Mouse (Mus musculus) embryonic fibroblast, embryonic 13.5 days (primary cell): ENCODE results near the gene Col3a1. TPM values are rescaled to one million over a fixed set of nuclear protein-coding genes. Genes with fewer than 3 reads are reported as not detected.

Experiments
- H3K27ac ChIP-seq: 2 replicates; pipeline ENCODE4 v1.5.1; 2012; ENCODE audit warnings: low read length, control low read depth, inconsistent platforms; ENCODE audit not compliant: insufficient read depth
- H3K4me1 ChIP-seq: 2 replicates; pipeline ENCODE4 v1.6.1; 2011; ENCODE audit warnings: low read length; ENCODE audit not compliant: control insufficient read depth, insufficient read depth
- H3K4me3 ChIP-seq: 2 replicates; pipeline ENCODE4 v1.5.1; 2011; ENCODE audit warnings: mild to moderate bottlenecking, control low read depth, low read length; ENCODE audit not compliant: insufficient read depth
- CTCF ChIP-seq: IDR thresholded peaks from 2 replicates; pipeline ENCODE4 v1.5.1; 2011; ENCODE audit warnings: mild to moderate bottlenecking, control low read depth, low read length, moderate library complexity, borderline replicate concordance; ENCODE audit not compliant: insufficient read depth
- POLR2A ChIP-seq: IDR thresholded peaks from 2 replicates; pipeline ENCODE4 v1.6.1; 2011; ENCODE audit warnings: low read depth, mild to moderate bottlenecking, control low read depth, low read length, moderate library complexity
- polyA plus RNA-seq: library from polyadenylated mRNA; stranded (reverse); fragments of >200 nt; gene quantifications from 2 replicates; pipeline ENCODE4 v1.2.4, GENCODE M21; 2011; ENCODE audit warnings: low read depth; ENCODE audit not compliant: missing spikeins, insufficient read length

Gene Col3a1
- polyA plus RNA-seq, 1 experiment: 4,064 TPM

DNA sequence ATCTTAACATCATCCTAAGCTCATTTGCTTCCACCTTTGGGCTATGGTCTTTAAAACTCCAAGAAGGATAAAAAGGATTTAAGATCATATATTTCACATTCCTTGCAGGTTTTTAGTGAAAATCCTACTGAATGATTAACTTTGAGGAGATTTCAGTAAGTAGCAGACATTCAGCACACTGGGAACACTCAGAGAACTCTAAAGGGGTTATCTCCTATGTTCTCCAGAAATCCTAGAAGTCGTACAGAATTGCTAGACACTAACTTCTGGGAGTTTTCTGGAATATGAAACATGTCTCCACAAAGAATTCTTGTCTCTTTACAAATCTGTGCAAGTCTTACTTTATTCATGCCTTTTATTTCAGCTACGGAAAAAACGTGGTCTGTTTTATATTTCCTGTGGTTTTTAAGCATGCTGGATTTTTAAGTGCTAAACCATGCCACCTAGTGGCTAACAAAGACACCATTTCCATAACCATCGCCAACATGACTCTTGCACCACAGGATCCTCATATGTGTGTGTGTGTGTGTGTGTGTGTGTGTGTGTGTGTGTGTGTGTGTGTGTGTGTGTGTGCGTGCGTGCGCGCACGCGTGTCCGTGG lies 2.5 kb downstream of the Col3a1 start:
- TF ChIP-seq CTCF (no peak), POLR2A (peak; percentile 26)

DNA sequence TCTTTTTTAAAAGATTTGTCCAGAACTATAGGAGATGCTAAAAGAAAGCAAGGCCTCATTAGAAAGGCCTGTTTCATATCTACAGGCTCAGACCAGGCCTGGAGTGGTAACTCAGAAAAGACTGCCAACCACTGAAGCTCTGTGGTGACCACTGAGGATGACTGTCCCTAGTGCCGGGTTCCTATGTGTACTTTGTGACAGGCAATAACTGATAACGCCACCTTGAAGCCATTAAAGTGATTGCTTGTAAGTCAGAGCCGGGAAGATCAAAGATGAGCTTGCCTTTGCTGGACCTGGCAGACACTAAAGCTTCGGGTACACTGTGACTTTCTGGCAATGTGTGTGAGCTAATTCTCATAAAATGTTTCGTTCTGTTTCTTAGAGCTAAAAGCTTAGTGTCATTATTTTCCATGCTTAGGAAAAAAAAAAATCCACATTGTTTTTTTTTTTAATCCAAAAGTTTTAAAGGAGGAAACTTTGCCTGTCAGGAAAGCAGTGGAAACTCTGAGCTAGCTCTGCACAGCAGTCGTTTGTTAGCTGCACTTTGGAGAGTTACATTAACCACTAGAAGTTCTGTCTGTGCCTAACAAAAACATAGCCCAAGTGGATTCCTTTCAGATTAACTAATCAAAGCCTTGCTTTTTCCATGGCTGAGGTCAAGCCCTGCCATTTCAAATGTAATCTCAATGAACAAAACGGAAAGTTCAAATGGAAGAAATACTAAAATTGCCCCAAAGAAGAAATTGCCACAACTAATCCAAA lies 4.6 kb downstream of the Col3a1 start:
- H3K4me1 ChIP-seq: peaks cover 6% of the 10 kb centered on the region
- H3K4me3 ChIP-seq: no peak overlapping the region
- H3K27ac ChIP-seq: peak overlapping the region; percentile 91
- TF ChIP-seq CTCF (no peak), POLR2A (no peak)

More for the DNA sequence above, 2.5 kb downstream of the Col3a1 start:
- Histone ChIP-seq H3K4me1 (peaks cover 9% of the 10 kb centered on the region), H3K27ac (peak overlapping the region; percentile 99), H3K4me3 (peak overlapping the region; percentile 52)

DNA sequence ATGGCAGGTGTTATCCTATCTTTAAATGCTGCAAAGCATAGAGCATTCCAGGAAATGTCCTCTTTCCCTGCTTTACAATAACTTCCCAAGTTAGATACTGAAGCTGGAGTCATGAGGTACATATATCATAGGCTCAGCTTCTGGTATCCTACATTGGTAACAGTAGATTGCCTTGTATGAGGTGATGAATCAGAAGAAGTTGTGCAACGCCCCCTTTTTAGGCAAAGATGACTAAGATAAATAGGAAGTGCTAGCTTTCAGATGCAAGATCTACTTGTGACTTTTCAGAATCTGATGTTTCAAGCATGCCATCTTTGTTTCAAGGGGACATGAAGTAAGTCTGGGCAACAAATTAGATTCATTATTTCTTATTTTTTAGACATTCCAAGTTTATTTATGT lies 6.9 kb downstream of the Col3a1 start:
- Histone ChIP-seq H3K27ac (peak overlapping the region; percentile 42), H3K4me1 (peaks cover 6% of the 10 kb centered on the region), H3K4me3 (no peak overlapping the region)
- TF ChIP-seq POLR2A: no peak
- no peak for TF ChIP-seq CTCF

DNA sequence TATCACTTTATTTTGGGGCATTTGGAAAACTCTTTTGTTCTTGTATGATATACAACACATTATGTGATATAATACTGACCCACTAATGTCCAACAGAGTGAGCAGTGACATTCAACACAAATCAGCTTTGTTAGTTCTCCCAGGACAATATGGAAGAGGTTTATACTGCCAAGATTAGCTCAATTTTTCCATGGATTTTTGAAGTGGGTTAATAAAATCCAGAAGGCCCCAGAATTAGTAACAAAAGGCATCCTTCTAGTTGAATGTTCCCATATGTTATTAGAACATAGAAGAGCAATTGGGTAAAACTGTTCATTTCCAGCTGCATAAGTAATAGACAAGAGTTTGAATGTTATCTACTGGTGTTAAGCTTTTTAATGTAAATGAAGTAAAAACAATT lies 9.5 kb downstream of the Col3a1 start:
- Histone ChIP-seq H3K4me3 (no peak overlapping the region), H3K27ac (no peak overlapping the region), H3K4me1 (peaks cover 3% of the 10 kb centered on the region; the same call in 1 of the 2 replicates)
- no peak for TF ChIP-seq CTCF
- TF ChIP-seq POLR2A: no peak

DNA sequence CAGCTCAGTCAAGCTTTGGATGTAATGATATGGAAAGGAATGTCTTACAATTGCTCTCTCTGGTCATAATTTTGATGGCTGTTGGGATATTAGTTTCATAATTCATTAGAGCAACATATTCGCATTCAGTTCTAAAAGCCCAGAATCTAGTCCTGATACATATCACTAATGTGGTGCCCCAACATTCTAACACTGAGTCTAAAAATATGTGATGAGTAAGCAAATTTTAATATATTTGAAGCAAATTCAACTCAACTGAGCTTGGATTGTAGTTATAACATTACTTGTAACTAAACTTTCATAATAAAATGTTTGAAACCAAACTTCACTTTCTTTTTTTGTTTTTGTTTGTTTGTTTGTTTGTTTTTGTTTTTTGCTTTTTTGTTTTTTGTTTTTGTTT lies 17.8 kb downstream of the Col3a1 start:
- no peak overlapping the region for H3K4me3 ChIP-seq
- TF ChIP-seq CTCF: no peak
- no peak for TF ChIP-seq POLR2A
- no peaks in the 10 kb centered on the region for H3K4me1 ChIP-seq
- no peak overlapping the region for H3K27ac ChIP-seq

DNA sequence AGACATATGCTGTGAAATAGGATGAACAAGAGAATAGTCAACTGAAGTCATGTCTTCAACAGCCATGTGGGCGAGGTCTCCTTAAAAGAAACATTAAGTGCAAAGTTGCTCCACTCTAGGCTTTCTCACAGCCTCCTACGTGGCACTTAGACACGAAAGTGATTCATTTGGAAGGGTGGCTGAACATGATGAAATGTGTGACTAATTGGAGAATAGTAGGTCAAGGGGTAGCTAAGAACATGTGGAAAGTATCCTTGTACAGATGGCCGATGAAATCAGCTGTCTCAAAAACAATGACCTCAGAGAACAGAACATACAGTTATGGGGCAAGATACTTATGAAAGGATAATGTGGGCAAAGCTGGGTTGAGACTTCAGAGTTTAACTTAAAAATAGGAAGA lies 44.6 kb downstream of the Col3a1 start:
- TF ChIP-seq CTCF (no peak), POLR2A (no peak)
- no peak overlapping the region for H3K4me3 ChIP-seq
- peak overlapping the region; percentile 99 for H3K27ac ChIP-seq
- H3K4me1 ChIP-seq: peaks cover 13% of the 10 kb centered on the region

DNA sequence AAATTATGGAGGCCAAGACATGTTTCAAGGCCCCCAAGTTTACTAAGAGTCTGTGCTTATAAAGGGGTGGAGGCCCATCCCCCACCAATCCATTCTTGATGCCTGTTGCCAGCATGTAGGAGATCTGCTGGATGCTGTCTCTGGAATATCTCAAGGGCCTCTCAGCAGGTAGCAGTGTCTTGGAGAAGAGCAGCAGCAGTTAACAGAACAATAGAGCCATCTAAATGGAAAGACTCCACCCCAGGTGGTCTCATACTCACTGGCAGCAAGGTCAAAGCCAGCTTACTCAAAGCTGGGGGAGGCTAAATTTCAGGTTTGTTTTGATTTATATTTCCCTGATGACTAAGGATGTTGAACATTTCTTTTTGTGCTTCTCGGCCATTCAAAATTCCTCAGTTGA lies 46.7 kb downstream of the Col3a1 start:
- Histone ChIP-seq H3K4me1 (peaks cover 13% of the 10 kb centered on the region), H3K4me3 (no peak overlapping the region), H3K27ac (peak overlapping the region; percentile 99)
- TF ChIP-seq POLR2A (no peak), CTCF (no peak)

DNA sequence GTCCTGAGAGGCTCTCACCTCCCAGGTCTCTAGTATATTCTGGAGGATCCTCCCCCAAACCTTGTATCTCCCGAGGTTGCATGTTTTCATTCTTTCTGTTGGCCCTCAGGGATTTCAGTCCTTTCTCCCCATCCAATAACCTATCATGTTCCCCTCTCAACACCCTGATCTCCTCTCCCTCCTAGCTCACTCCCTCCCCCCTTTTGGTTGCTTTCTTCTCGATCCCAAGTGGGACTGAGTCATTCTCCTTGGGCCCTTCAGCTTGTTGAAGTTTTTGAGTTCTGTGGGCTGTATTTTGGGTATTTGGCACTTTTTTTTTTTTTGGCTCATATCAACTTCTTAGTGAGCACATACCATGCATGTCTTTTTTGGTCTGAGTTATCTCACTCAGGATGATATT lies 47.8 kb downstream of the Col3a1 start:
- no peak overlapping the region for H3K4me3 ChIP-seq
- no peak for TF ChIP-seq CTCF
- TF ChIP-seq POLR2A: no peak
- H3K27ac ChIP-seq: peak overlapping the region; percentile 99
- peaks cover 13% of the 10 kb centered on the region for H3K4me1 ChIP-seq

DNA sequence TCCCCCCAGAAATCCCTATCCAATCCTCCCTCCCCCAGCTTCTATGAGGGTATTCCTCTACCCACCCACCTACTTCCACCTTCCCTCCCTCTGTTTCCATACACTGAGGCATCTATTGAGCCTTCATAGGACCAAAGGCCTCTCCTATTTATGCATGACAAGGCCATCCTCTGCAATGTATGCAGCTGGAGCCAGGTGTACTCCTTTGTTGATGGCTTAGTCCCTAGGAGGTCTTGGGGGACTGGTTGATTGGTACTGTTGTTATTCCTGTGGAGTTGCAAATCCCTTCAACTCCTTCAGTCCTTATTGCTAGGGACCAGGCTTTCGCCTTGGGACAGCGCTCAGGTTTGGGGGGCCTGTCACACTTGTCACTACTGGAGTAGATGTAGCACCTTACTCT lies 48.3 kb downstream of the Col3a1 start:
- no peak overlapping the region; the same call in 1 of the 2 replicates for H3K27ac ChIP-seq
- H3K4me1 ChIP-seq: peaks cover 13% of the 10 kb centered on the region
- TF ChIP-seq POLR2A: no peak
- no peak for TF ChIP-seq CTCF
- no peak overlapping the region for H3K4me3 ChIP-seq

DNA sequence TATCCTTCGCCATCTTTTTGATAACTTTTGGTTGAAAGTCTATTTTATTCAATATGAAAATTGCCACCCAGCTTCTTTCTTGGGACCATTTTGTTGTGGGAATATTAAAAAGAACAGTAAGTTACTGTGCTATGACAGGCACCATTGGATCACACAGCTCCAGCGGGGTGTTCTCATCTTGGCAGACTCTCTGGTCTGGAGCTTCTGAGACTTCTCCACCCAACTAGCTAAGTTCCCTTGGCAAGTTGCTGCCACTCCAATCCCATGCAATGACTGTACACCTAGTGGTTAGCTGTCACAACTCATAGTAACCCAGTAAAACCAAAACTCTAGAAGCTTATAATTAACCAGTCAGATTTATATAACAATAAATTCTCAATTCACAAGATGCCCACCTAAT lies 51.9 kb downstream of the Col3a1 start:
- H3K27ac ChIP-seq: no peak overlapping the region
- H3K4me3 ChIP-seq: no peak overlapping the region
- peaks cover 4% of the 10 kb centered on the region; the same call in 1 of the 2 replicates for H3K4me1 ChIP-seq
- TF ChIP-seq POLR2A (no peak), CTCF (no peak)

DNA sequence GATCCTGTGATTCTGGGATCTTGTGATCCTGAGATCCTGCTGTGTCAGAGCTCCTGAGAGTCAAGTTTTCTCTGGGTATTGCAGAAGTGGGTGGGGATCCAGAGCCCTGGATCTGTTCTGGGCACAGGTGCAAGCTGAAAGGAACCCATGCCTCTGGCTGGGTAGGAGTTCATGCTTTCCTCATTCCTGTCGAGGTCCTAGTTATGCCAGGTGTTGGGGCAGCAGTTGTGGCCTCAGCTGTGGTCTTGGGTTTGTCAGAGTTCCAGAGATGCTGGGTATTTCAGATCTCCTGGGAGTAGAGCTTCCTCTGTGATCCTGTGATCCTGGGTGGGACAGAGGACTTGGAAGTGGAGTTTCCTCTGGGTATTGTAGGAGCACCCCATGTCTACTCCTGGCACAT lies 54.1 kb downstream of the Col3a1 start:
- H3K4me1 ChIP-seq: no peaks in the 10 kb centered on the region
- TF ChIP-seq CTCF (no peak), POLR2A (no peak)
- no peak overlapping the region for H3K4me3 ChIP-seq
- H3K27ac ChIP-seq: no peak overlapping the region
